Comparison of ENCODE assay signal across 12 mouse cellular contexts in genomic region chr5:43246954-43247353, GRCm38 (mm10).
"Had no signal": no experiment of that assay in that cellular context is flagged by ENCODE, and none has a peak within 500 bp of the region (broad histone marks: within the 10 kb centered on the region; RNA-seq: fewer than 3 reads in every experiment).

No protein-coding gene starts in this region.

- DNase-seq: kidney, postnatal 36 days; lung, embryonic 14.5 days; lung, postnatal 10 days; lung, postnatal 4 days; right cerebral cortex, postnatal 14 days; thymus, adult 2 months; thymus, postnatal 25 days had no signal

- H3K27ac ChIP-seq: kidney, postnatal 0 days; limb, embryonic 15.5 days; liver, embryonic 12.5 days; midbrain, embryonic 13.5 days; stomach, embryonic 15.5 days had no signal

- ATAC-seq: liver, embryonic 12.5 days; midbrain, embryonic 13.5 days had no signal

- H3K27me3 ChIP-seq: limb, embryonic 15.5 days; liver, embryonic 12.5 days; midbrain, embryonic 13.5 days; stomach, embryonic 15.5 days had no signal

- H3K9me3 ChIP-seq: limb, embryonic 15.5 days; liver, embryonic 12.5 days; midbrain, embryonic 13.5 days; stomach, embryonic 15.5 days had no signal

- H3K4me3 ChIP-seq: limb, embryonic 15.5 days; liver, embryonic 12.5 days; midbrain, embryonic 13.5 days; stomach, embryonic 15.5 days had no signal

- H3K4me1 ChIP-seq: limb, embryonic 15.5 days; liver, embryonic 12.5 days; stomach, embryonic 15.5 days had no signal

- H3K9ac ChIP-seq: limb, embryonic 15.5 days; liver, embryonic 12.5 days; lung, embryonic 14.5 days; midbrain, embryonic 13.5 days; stomach, embryonic 15.5 days had no signal

- H3K36me3 ChIP-seq: limb, embryonic 15.5 days; stomach, embryonic 15.5 days had no signal

- H3K4me2 ChIP-seq: limb, embryonic 15.5 days; liver, embryonic 12.5 days; lung, embryonic 14.5 days; midbrain, embryonic 13.5 days; stomach, embryonic 15.5 days had no signal
